Mouse (Mus musculus): ENCODE data around the gene Glod4. TPM values are rescaled to one million over a fixed set of nuclear protein-coding genes. Genes with fewer than 3 reads are reported as not detected.

The Glod4 gene
- polyA plus RNA-seq, 1 experiment from 2014 or later: 72.5 TPM

- ATAC-seq (ENCODE audit: low read depth): no peak
- WGBS (ENCODE audit: insufficient replicate concordance): 62% methylated on average over 14 of the region's 14 CpGs
- H3K9ac ChIP-seq: no peak overlapping the region
- no peak overlapping the region for H3K4me3 ChIP-seq (replicated peaks)
- H3K36me3 ChIP-seq: no peaks in the 10 kb centered on the region
- no peaks in the 10 kb centered on the region for H3K4me1 ChIP-seq (replicated peaks)
- H3K9me3 ChIP-seq (replicated peaks): no peaks in the 10 kb centered on the region
- no peak for DNase-seq
- no peaks in the 10 kb centered on the region for H3K27me3 ChIP-seq
- no peak overlapping the region for H3K4me2 ChIP-seq
- no peak overlapping the region for H3K27ac ChIP-seq
These were observed 35.7 kb upstream of the Glod4 start for GRCm38 (mm10) chr11:76278960-76279852.

- ATAC-seq (ENCODE audit: low read depth) (no peak), DNase-seq (no peak)
- WGBS (ENCODE audit: insufficient replicate concordance): 76% methylated on average over 4 of the region's 4 CpGs
- Histone ChIP-seq H3K4me3 (replicated peaks) (no peak overlapping the region), H3K4me2 (no peak overlapping the region), H3K27me3 (no peaks in the 10 kb centered on the region), H3K9me3 (replicated peaks) (no peaks in the 10 kb centered on the region), H3K9ac (no peak overlapping the region), H3K4me1 (replicated peaks) (no peaks in the 10 kb centered on the region), H3K36me3 (no peaks in the 10 kb centered on the region), H3K27ac (no peak overlapping the region)
These were observed 28.9 kb upstream of the Glod4 start for GRCm38 (mm10) chr11:76272440-76272839.

- Histone ChIP-seq H3K4me1 (replicated peaks) (no peaks in the 10 kb centered on the region), H3K4me2 (no peak overlapping the region), H3K9ac (no peak overlapping the region), H3K27me3 (no peaks in the 10 kb centered on the region), H3K4me3 (replicated peaks) (no peak overlapping the region), H3K9me3 (replicated peaks) (no peaks in the 10 kb centered on the region), H3K27ac (no peak overlapping the region), H3K36me3 (no peaks in the 10 kb centered on the region)
- ATAC-seq (ENCODE audit: low read depth) (no peak), DNase-seq (no peak)
- WGBS (ENCODE audit: insufficient replicate concordance): 65% methylated on average over 6 of the region's 6 CpGs
These were observed 25.1 kb upstream of the Glod4 start for GRCm38 (mm10) chr11:76268521-76269065.

DNA sequence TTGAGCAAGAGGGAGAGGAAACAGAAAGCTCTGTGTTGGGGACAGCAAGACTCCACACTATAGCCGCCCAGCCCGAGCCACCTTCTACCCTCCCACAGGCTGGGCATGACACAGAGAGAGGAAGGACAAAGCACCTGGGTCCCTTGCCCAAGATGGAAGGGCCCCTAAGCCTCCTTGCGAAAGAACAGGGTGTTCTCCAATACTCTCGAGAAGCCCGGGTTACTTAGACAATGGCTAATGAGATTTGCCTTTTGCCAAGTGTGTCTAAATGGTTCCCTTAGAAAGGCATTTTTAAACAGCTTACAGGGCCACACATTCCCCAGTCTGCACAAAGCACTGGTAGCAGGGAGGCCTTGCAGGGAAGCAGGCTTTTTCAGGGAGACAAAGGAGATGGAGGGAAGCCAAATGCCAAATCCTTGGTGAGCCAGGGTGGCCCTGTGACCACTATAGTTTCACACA is 24.5 kb upstream of the Glod4 start:
- Histone ChIP-seq H3K9ac (no peak overlapping the region), H3K4me1 (replicated peaks) (no peaks in the 10 kb centered on the region), H3K4me2 (no peak overlapping the region), H3K36me3 (no peaks in the 10 kb centered on the region), H3K4me3 (replicated peaks) (no peak overlapping the region), H3K27me3 (no peaks in the 10 kb centered on the region), H3K27ac (no peak overlapping the region), H3K9me3 (replicated peaks) (no peaks in the 10 kb centered on the region)
- ATAC-seq (ENCODE audit: low read depth) (no peak), DNase-seq (no peak)
- 62% methylated on average over 5 of the region's 5 CpGs for WGBS (ENCODE audit: insufficient replicate concordance)

DNA sequence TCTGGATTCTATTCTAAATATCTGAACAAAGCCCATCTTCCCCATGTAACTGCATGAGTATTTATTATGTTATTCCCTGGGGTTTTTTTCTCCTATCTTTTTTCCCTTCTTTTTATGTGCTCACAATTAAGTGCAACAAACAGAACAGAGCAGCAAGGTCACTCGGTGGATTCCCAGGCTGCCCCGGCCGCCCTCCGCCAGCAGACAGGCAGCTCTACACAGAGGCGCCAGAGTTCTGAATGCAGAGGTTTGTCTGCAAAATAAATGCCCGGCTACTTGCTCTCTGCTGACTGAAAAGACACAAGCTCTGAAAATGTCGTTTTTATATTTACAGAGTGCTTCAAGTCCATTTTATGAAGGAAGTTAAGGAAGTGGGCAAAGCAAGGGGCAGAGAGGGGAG is 24.0 kb upstream of the Glod4 start:
- DNase-seq (no peak), ATAC-seq (ENCODE audit: low read depth) (no peak)
- 66% methylated on average over 7 of the region's 7 CpGs for WGBS (ENCODE audit: insufficient replicate concordance)
- no peak overlapping the region for H3K4me2 ChIP-seq
- no peaks in the 10 kb centered on the region for H3K36me3 ChIP-seq
- no peaks in the 10 kb centered on the region for H3K9me3 ChIP-seq (replicated peaks)
- no peak overlapping the region for H3K9ac ChIP-seq
- H3K27ac ChIP-seq: no peak overlapping the region
- H3K4me1 ChIP-seq (replicated peaks): no peaks in the 10 kb centered on the region
- no peak overlapping the region for H3K4me3 ChIP-seq (replicated peaks)
- H3K27me3 ChIP-seq: no peaks in the 10 kb centered on the region

DNA sequence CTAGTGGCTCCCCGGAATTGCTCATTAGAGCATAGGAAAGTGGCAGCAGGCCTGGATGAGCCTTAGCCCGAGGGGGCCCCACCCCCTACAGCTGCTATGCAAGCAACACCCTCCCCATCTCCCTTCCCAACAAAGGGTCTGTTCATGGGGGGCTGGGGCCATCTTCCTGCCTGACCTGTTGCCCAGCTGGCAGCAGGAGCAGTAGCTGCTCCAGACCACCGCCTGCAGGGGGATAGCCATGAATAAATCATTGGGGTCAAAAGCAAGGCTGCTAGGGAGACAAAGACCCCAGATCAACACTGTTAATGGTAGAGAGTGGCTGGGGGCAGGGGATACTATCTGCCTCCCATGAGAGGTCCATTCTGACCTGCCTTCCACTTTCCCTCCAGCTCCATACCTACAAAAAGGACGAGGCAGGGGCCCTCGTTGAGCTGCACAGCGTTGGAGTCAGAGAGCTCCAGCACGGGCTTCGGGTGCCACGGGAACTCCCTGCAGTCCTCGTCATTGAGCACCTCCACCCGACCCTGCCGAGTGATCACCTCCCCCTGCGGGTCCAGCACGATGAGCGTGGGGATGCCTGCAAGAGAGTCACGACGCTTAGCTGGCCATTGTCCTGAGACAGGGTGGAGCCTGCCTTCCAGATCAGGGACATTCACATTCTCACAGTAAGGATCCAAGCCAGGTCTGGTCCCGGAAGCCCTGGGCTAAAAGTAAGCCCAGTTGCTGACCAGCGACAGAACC is 19.3 kb upstream of the Glod4 start:
- ATAC-seq (ENCODE audit: low read depth): no peak
- no peak overlapping the region for H3K27ac ChIP-seq

DNA sequence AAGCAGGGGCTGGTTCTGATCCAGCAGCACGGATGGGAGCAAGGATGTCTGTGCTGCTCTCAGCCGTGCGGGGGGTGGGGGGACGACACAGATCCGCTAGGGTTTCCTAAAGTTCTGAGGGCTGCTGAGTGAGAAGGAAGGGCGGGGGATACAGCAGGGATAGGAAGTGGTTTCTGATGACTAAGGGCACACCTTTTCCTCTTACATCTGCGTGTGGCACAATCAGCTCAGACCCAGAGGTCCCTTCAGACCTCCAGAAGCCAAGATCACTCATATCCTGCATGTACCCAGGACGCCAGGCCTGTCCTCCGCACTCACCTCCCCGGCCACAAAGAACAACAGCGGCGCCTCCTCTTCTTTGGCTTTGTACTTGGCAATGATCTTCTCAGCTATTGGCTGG is 17.7 kb upstream of the Glod4 start:
- Histone ChIP-seq H3K4me3 (replicated peaks) (no peak overlapping the region), H3K27ac (no peak overlapping the region), H3K4me2 (no peak overlapping the region), H3K9me3 (replicated peaks) (no peaks in the 10 kb centered on the region), H3K27me3 (no peaks in the 10 kb centered on the region), H3K4me1 (replicated peaks) (peaks cover 11% of the 10 kb centered on the region; the same call in 1 of the 2 replicates), H3K9ac (no peak overlapping the region), H3K36me3 (no peaks in the 10 kb centered on the region)
- DNase-seq: no peak
- no peak for ATAC-seq (ENCODE audit: low read depth)
- WGBS (ENCODE audit: insufficient replicate concordance): 27% methylated on average over 12 of the region's 12 CpGs

More for the DNA sequence above, 19.3 kb upstream of the Glod4 start:
- 52% methylated on average over 19 of the region's 19 CpGs for WGBS (ENCODE audit: insufficient replicate concordance)
- Histone ChIP-seq H3K4me2 (no peak overlapping the region), H3K4me3 (replicated peaks) (no peak overlapping the region), H3K4me1 (replicated peaks) (peaks cover 11% of the 10 kb centered on the region; the same call in 1 of the 2 replicates), H3K36me3 (no peaks in the 10 kb centered on the region), H3K9ac (no peak overlapping the region), H3K9me3 (replicated peaks) (no peaks in the 10 kb centered on the region), H3K27me3 (no peaks in the 10 kb centered on the region)
- DNase-seq: no peak

GRCm38 (mm10) chr11:76260208-76261050 is 16.9 kb upstream of the Glod4 start:
- no peak for ATAC-seq (ENCODE audit: low read depth)
- Histone ChIP-seq H3K4me1 (replicated peaks) (peaks cover 11% of the 10 kb centered on the region; the same call in 1 of the 2 replicates), H3K4me2 (no peak overlapping the region), H3K27ac (no peak overlapping the region), H3K9ac (no peak overlapping the region), H3K9me3 (replicated peaks) (no peaks in the 10 kb centered on the region), H3K27me3 (no peaks in the 10 kb centered on the region), H3K36me3 (no peaks in the 10 kb centered on the region), H3K4me3 (replicated peaks) (no peak overlapping the region)
- DNase-seq: no peak
- 62% methylated on average over 10 of the region's 10 CpGs for WGBS (ENCODE audit: insufficient replicate concordance)

GRCm38 (mm10) chr11:76258511-76258910 is 15.0 kb upstream of the Glod4 start:
- WGBS (ENCODE audit: insufficient replicate concordance): 70% methylated on average over 6 of the region's 6 CpGs
- no peak for ATAC-seq (ENCODE audit: low read depth)
- H3K27me3 ChIP-seq: no peaks in the 10 kb centered on the region
- H3K4me1 ChIP-seq (replicated peaks): peaks cover 11% of the 10 kb centered on the region; the same call in 1 of the 2 replicates
- no peaks in the 10 kb centered on the region for H3K36me3 ChIP-seq
- DNase-seq: no peak
- no peak overlapping the region for H3K4me2 ChIP-seq
- no peak overlapping the region for H3K9ac ChIP-seq
- H3K4me3 ChIP-seq (replicated peaks): no peak overlapping the region
- H3K9me3 ChIP-seq (replicated peaks): no peaks in the 10 kb centered on the region
- H3K27ac ChIP-seq: no peak overlapping the region

DNA sequence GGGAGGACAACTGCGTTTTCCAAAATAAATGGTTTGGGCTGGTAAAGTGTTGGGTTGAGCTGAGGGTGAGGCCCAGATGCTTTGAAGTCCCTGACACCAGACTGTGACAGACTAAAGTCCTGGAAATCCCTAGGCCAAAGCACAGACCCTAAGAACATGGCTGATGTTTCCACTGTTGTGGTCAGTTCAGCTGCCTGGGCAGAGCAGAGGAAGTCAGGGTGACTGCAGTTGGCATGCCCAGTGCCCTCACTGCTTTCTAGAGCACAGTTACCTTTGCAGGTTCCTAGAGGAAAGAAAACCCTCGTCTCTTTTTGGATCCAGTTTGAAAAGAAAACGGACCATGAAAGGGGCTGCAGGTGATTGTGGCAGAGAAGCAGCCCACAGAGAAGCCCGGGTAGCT is 13.9 kb upstream of the Glod4 start:
- H3K9ac ChIP-seq: no peak overlapping the region
- 63% methylated on average over 4 of the region's 4 CpGs for WGBS (ENCODE audit: insufficient replicate concordance)
- no peak for DNase-seq
- no peak overlapping the region for H3K27ac ChIP-seq
- no peaks in the 10 kb centered on the region for H3K9me3 ChIP-seq (replicated peaks)
- H3K4me1 ChIP-seq (replicated peaks): peaks cover 14% of the 10 kb centered on the region; the same call in 1 of the 2 replicates
- no peak for ATAC-seq (ENCODE audit: low read depth)
- no peaks in the 10 kb centered on the region for H3K36me3 ChIP-seq
- H3K4me2 ChIP-seq: no peak overlapping the region
- H3K27me3 ChIP-seq: no peaks in the 10 kb centered on the region
- no peak overlapping the region for H3K4me3 ChIP-seq (replicated peaks)

GRCm38 (mm10) chr11:76256129-76256528 is 12.6 kb upstream of the Glod4 start:
- H3K36me3 ChIP-seq: peaks cover 6% of the 10 kb centered on the region
- H3K27ac ChIP-seq: no peak overlapping the region
- ATAC-seq (ENCODE audit: low read depth): no peak
- H3K27me3 ChIP-seq: no peaks in the 10 kb centered on the region
- H3K4me3 ChIP-seq (replicated peaks): no peak overlapping the region
- H3K9me3 ChIP-seq (replicated peaks): no peaks in the 10 kb centered on the region
- DNase-seq: no peak
- H3K4me2 ChIP-seq: no peak overlapping the region
- WGBS (ENCODE audit: insufficient replicate concordance): 46% methylated on average over 5 of the region's 5 CpGs
- H3K4me1 ChIP-seq (replicated peaks): peaks cover 7% of the 10 kb centered on the region; the same call in 1 of the 2 replicates
- H3K9ac ChIP-seq: no peak overlapping the region
